12 mouse cellular contexts compared by ENCODE assay signal in genomic region chr7:35823906-35824305, GRCm38 (mm10). TPM values are rescaled to one million over a fixed set of nuclear protein-coding genes. Genes with fewer than 3 reads are reported as not detected.
DNase-seq lines count a peak whose midpoint lies in the region; ATAC-seq and TF ChIP-seq lines count a peak whose summit lies in the region.
"Had no signal": no experiment of that assay in that cellular context is flagged by ENCODE, and none has a peak within 500 bp of the region (broad histone marks: within the 10 kb centered on the region; RNA-seq: fewer than 3 reads in every experiment).

No protein-coding gene starts in this region.

- H3K36me3 ChIP-seq in forebrain, postnatal 0 days (ENCODE audit: insufficient read depth): no peaks in the 10 kb centered on the region
- H3K36me3 ChIP-seq in forebrain, embryonic 12.5 days (replicated peaks): no peaks in the 10 kb centered on the region
- H3K36me3 ChIP-seq: limb, embryonic 15.5 days had no signal

- WGBS in forebrain, postnatal 0 days: 69% methylated on average over 12 of the region's 12 CpGs
- 85% methylated on average over 12 of the region's 12 CpGs for WGBS in forebrain, embryonic 12.5 days

- peak; percentile 65 for ATAC-seq in forebrain, postnatal 0 days
- ATAC-seq in forebrain, embryonic 12.5 days (ENCODE audit: low FRiP score): no peak

- no peaks in the 10 kb centered on the region for H3K27me3 ChIP-seq in forebrain, postnatal 0 days (ENCODE audit: insufficient read depth, low read length)
- 0 out of 2 replicates have a peak, but pooled peaks cover 4% of the 10 kb centered on the region for H3K27me3 ChIP-seq in forebrain, embryonic 12.5 days
- H3K27me3 ChIP-seq: limb, embryonic 15.5 days had no signal

- peak; percentile 59 for DNase-seq in forebrain, postnatal 0 days
- peak; percentile 47 to 59 for DNase-seq in left cerebral cortex, postnatal 14 days (ENCODE audit: low spot score in 2 of 2)
- no peak for DNase-seq in left cerebral cortex, adult 11 months (ENCODE audit: low spot score)
- DNase-seq in right cerebral cortex, postnatal 10 days (ENCODE audit: low spot score in 2 of 2): peak; percentile 55 to 56
- DNase-seq in right cerebral cortex, postnatal 36 days (ENCODE audit: low spot score in 2 of 2): no peak
- DNase-seq in spleen, postnatal 36 days (ENCODE audit: low spot score in 2 of 2): no peak
- DNase-seq in urinary bladder, postnatal 25 days (ENCODE audit: low spot score): no peak
- DNase-seq: cerebellum, adult 8-10 months; kidney, adult 11 months had no signal

- H3K9ac ChIP-seq in forebrain, postnatal 0 days: no peak overlapping the region
- no peak overlapping the region for H3K9ac ChIP-seq in forebrain, embryonic 12.5 days
- H3K9ac ChIP-seq: limb, embryonic 15.5 days had no signal

- intact Hi-C loops in left cerebral cortex, postnatal 14 days (cut with DNase I): loop anchor here (10.0 kb wide), 1 partner anchor 1521 kb away; no protein-coding TSS in a partner anchor

- H3K4me1 ChIP-seq in forebrain, postnatal 0 days (ENCODE audit: insufficient read depth): no peaks in the 10 kb centered on the region
- H3K4me1 ChIP-seq in forebrain, embryonic 12.5 days: no peaks in the 10 kb centered on the region; the same call in 1 of the 2 replicates
- H3K4me1 ChIP-seq: limb, embryonic 15.5 days had no signal

- H3K4me2 ChIP-seq in forebrain, postnatal 0 days (ENCODE audit: low read depth): no peak overlapping the region
- H3K4me2 ChIP-seq in forebrain, embryonic 12.5 days: no peak overlapping the region
- H3K4me2 ChIP-seq: heart, embryonic 11.5 days; limb, embryonic 15.5 days had no signal

- H3K4me3 ChIP-seq in forebrain, postnatal 0 days (ENCODE audit: low read depth, low read length): no peak overlapping the region
- no peak overlapping the region for H3K4me3 ChIP-seq in forebrain, embryonic 12.5 days (replicated peaks)
- H3K4me3 ChIP-seq: limb, embryonic 15.5 days had no signal

- H3K27ac ChIP-seq in forebrain, postnatal 0 days (ENCODE audit: low read depth, low read length): no peak overlapping the region
- no peak overlapping the region for H3K27ac ChIP-seq in forebrain, embryonic 12.5 days
- H3K27ac ChIP-seq: limb, embryonic 15.5 days had no signal

- H3K9me3 ChIP-seq in forebrain, postnatal 0 days (ENCODE audit: low read length): no peaks in the 10 kb centered on the region
- no peaks in the 10 kb centered on the region for H3K9me3 ChIP-seq in forebrain, embryonic 12.5 days
- H3K9me3 ChIP-seq: limb, embryonic 15.5 days had no signal

- TF ChIP-seq CTCF in forebrain, postnatal 0 days (IDR thresholded peaks at IDR 0.05; ENCODE audit: low read depth): peak; percentile 71

RNA-seq across cellular contexts. Expression of gene Zfp507, which starts 21.1 kb away (rescaled TPM):
- total RNA-seq in forebrain, postnatal 0 days (2014; rRNA removed): 20.2 and 30.5 TPM in 2 replicates
- 4.9 and 8.1 TPM in 2 replicates for polyA plus RNA-seq in forebrain, postnatal 0 days (2015; fragmentation: Nextera tagmentation; extraction: Ambion mirVana)
- 23.2 and 26.9 TPM in 2 replicates for polyA plus RNA-seq in forebrain, embryonic 12.5 days (2016; fragmentation: Nextera tagmentation; extraction: Ambion mirVana)
- 10 to 100 TPM; 25.2 to 27.1 TPM for total RNA-seq in left cerebral cortex, postnatal 14 days (2021)

Comparison
In these comparisons a context has a peak if more than half of its experiments do, and no peak if none do; other contexts are left out.
1. DNase-seq: peak in forebrain, postnatal 0 days (single experiment), left cerebral cortex, postnatal 14 days (2 of 2) and right cerebral cortex, postnatal 10 days (2 of 2); none in left cerebral cortex, adult 11 months (single experiment), right cerebral cortex, postnatal 36 days (0 of 2), spleen, postnatal 36 days (0 of 2) and urinary bladder, postnatal 25 days (single experiment).